In genomic region chr9:72531291-72531995, GRCm38 (mm10) we compare ENCODE assay signal across 8 mouse cellular contexts. TPM values are rescaled to one million over a fixed set of nuclear protein-coding genes. Genes with fewer than 3 reads are reported as not detected.
A peak's percentile ranks its signal among the peaks of the same experiment; 100 is the strongest.
DNase-seq lines count a peak whose midpoint lies in the region; ATAC-seq and TF ChIP-seq lines count a peak whose summit lies in the region.

No protein-coding gene starts in this region.

- 1% methylated on average over 35 of the region's 35 CpGs for WGBS in forebrain, embryonic 12.5 days
- WGBS in heart, embryonic 16.5 days, result 2% methylated on average over 35 of the region's 35 CpGs
- 5% methylated on average over 35 of the region's 35 CpGs for WGBS in liver, embryonic 14.5 days (ENCODE audit: insufficient replicate concordance)
- 1% methylated on average over 35 of the region's 35 CpGs for WGBS in stomach, embryonic 16.5 days

- ATAC-seq in forebrain, embryonic 12.5 days (ENCODE audit: low FRiP score), result peak; percentile 93
- ATAC-seq in heart, embryonic 16.5 days (replicated peaks; ENCODE audit: extremely low read depth, insufficient read depth, low FRiP score), result peak; percentile 84
- peak; percentile 50 for ATAC-seq in liver, embryonic 14.5 days (ENCODE audit: insufficient read depth)
- peak; percentile 86 for ATAC-seq in stomach, embryonic 16.5 days (ENCODE audit: insufficient read depth, low FRiP score)

- no peak for TF ChIP-seq CTCF in E14TG2a.4 (conservative IDR thresholded peaks at IDR 0.05; ENCODE audit: low read length)
- TF ChIP-seq CTCF in liver, embryonic 14.5 days (IDR thresholded peaks at IDR 0.05; ENCODE audit: low read depth), result peak; percentile 9; the same call in 1 of the 2 replicates

- peak overlapping the region; percentile 64 for H3K4me2 ChIP-seq in forebrain, embryonic 12.5 days
- H3K4me2 ChIP-seq in heart, embryonic 16.5 days (ENCODE audit: low read depth, low read length), result peak overlapping the region; percentile 77
- peak overlapping the region; percentile 92 for H3K4me2 ChIP-seq in liver, embryonic 14.5 days (ENCODE audit: low read depth)
- peak overlapping the region; percentile 73 for H3K4me2 ChIP-seq in stomach, embryonic 16.5 days (ENCODE audit: low read depth, low read length)

- peak overlapping the region; percentile 94 for H3K9ac ChIP-seq in forebrain, embryonic 12.5 days
- peak overlapping the region; percentile 93 for H3K9ac ChIP-seq in heart, embryonic 16.5 days (ENCODE audit: low read length)
- H3K9ac ChIP-seq in liver, embryonic 14.5 days (replicated peaks), result peak overlapping the region; percentile 82
- H3K9ac ChIP-seq in stomach, embryonic 16.5 days (ENCODE audit: low read length), result peak overlapping the region; percentile 99

- H3K4me1 ChIP-seq in E14TG2a.4 (replicated peaks; ENCODE audit: low read depth, low read length), result peaks cover 34% of the 10 kb centered on the region
- peaks cover 17% of the 10 kb centered on the region for H3K4me1 ChIP-seq in forebrain, embryonic 12.5 days
- H3K4me1 ChIP-seq in heart, embryonic 16.5 days (ENCODE audit: control insufficient read depth, insufficient read depth, low read length), result peaks cover 13% of the 10 kb centered on the region
- peaks cover 5 to 9% of the 10 kb centered on the region in 2 experiments for H3K4me1 ChIP-seq in liver, embryonic 14.5 days (replicated peaks; ENCODE audit: control insufficient read depth in 2 of 2, insufficient read depth in 2 of 2, low read length in 1 of 2)
- H3K4me1 ChIP-seq in stomach, embryonic 16.5 days (ENCODE audit: control insufficient read depth, insufficient read depth, low read length), result peaks cover 8% of the 10 kb centered on the region

- H3K27me3 ChIP-seq in E14TG2a.4 (ENCODE audit: insufficient read depth, low read length), result 0 out of 2 replicates have a peak, but pooled peaks cover 3% of the 10 kb centered on the region
- no peaks in the 10 kb centered on the region for H3K27me3 ChIP-seq in forebrain, embryonic 12.5 days
- no peaks in the 10 kb centered on the region for H3K27me3 ChIP-seq in heart, embryonic 16.5 days (ENCODE audit: control insufficient read depth, insufficient read depth, low read length)
- H3K27me3 ChIP-seq in liver, embryonic 14.5 days (ENCODE audit: control insufficient read depth, insufficient read depth, low read length), result no peaks in the 10 kb centered on the region
- H3K27me3 ChIP-seq in stomach, embryonic 16.5 days (ENCODE audit: control insufficient read depth, insufficient read depth, low read length), result no peaks in the 10 kb centered on the region

- no peaks in the 10 kb centered on the region for H3K9me3 ChIP-seq in E14TG2a.4 (ENCODE audit: low read length)
- no peaks in the 10 kb centered on the region for H3K9me3 ChIP-seq in forebrain, embryonic 12.5 days
- no peaks in the 10 kb centered on the region for H3K9me3 ChIP-seq in heart, embryonic 16.5 days (replicated peaks; ENCODE audit: control insufficient read depth, low read length)
- no peaks in the 10 kb centered on the region for H3K9me3 ChIP-seq in liver, embryonic 14.5 days (ENCODE audit: control insufficient read depth, low read length)
- H3K9me3 ChIP-seq in stomach, embryonic 16.5 days (replicated peaks; ENCODE audit: control insufficient read depth, low read length), result no peaks in the 10 kb centered on the region

- peak; percentile 31 for DNase-seq in c-Kit-positive CD71-positive TER-119-positive erythroid progenitor cells, embryonic 14.5 days (ENCODE audit: low spot score)
- peak; percentile 77 to 91 for DNase-seq in kidney, postnatal 25 days
- DNase-seq in liver, embryonic 14.5 days (ENCODE audit: low read depth in 3 of 3, low spot score in 3 of 3), result peak in 2 of 3 experiments; percentile 35 to 41
- peak; percentile 87 for DNase-seq in neural tube, embryonic 10.5 days (ENCODE audit: extremely low spot score, low spot score)

- H3K4me3 ChIP-seq in E14TG2a.4 (replicated peaks; ENCODE audit: low read length), result peak overlapping the region; percentile 97
- peak overlapping the region; percentile 81 for H3K4me3 ChIP-seq in forebrain, embryonic 12.5 days (replicated peaks)
- peak overlapping the region; percentile 71 for H3K4me3 ChIP-seq in heart, embryonic 16.5 days (ENCODE audit: low read length)
- H3K4me3 ChIP-seq in liver, embryonic 14.5 days (ENCODE audit: insufficient read depth in 1 of 2, low read depth in 2 of 2, low read length in 2 of 2), result peak overlapping the region; percentile 65 to 85
- peak overlapping the region; percentile 97 for H3K4me3 ChIP-seq in stomach, embryonic 16.5 days (replicated peaks; ENCODE audit: low read length)

- no peak for TF ChIP-seq EP300 in liver, embryonic 14.5 days (IDR thresholded peaks at IDR 0.05; ENCODE audit: low read depth)

- H3K36me3 ChIP-seq in E14TG2a.4 (ENCODE audit: insufficient read depth, low read length), result no peaks in the 10 kb centered on the region
- no peaks in the 10 kb centered on the region for H3K36me3 ChIP-seq in forebrain, embryonic 12.5 days (replicated peaks)
- no peaks in the 10 kb centered on the region for H3K36me3 ChIP-seq in heart, embryonic 16.5 days (ENCODE audit: control insufficient read depth, insufficient read depth)
- H3K36me3 ChIP-seq in liver, embryonic 14.5 days (replicated peaks; ENCODE audit: control insufficient read depth, insufficient read depth, low read depth), result no peaks in the 10 kb centered on the region
- no peaks in the 10 kb centered on the region for H3K36me3 ChIP-seq in stomach, embryonic 16.5 days (ENCODE audit: control insufficient read depth, insufficient read depth, low read length)

- peak overlapping the region; percentile 99 for H3K27ac ChIP-seq in forebrain, embryonic 12.5 days
- H3K27ac ChIP-seq in heart, embryonic 16.5 days (ENCODE audit: low read length), result peak overlapping the region; percentile 97
- H3K27ac ChIP-seq in liver, embryonic 14.5 days, result peak overlapping the region; percentile 68
- peak overlapping the region; percentile 97 for H3K27ac ChIP-seq in stomach, embryonic 16.5 days (ENCODE audit: low read length)

RNA-seq across cellular contexts. Expression of gene Rfx7, which starts 0.6 kb away (rescaled TPM):
- polyA plus RNA-seq in forebrain, embryonic 12.5 days (2016; fragmentation: Nextera tagmentation; extraction: Ambion mirVana), result 24.4 and 24.5 TPM in 2 replicates
- 6.8 and 7.0 TPM in 2 replicates for polyA plus RNA-seq in heart, embryonic 16.5 days (2015; fragmentation: Nextera tagmentation; extraction: Ambion mirVana)
- polyA plus RNA-seq in liver, embryonic 14.5 days (2012; rRNA removed), result 2.7 and 3.1 TPM in 2 replicates
- polyA plus RNA-seq in liver, embryonic 14.5 days (2014; fragmentation: Nextera tagmentation; extraction: Ambion mirVana), result 3.2 and 3.9 TPM in 2 replicates
- 7.4 and 8.8 TPM in 2 replicates for polyA plus RNA-seq in stomach, embryonic 16.5 days (2015; fragmentation: Nextera tagmentation; extraction: Ambion mirVana)

RNA-seq across cellular contexts. Expression of gene Tex9, which starts 39.4 kb away (rescaled TPM):
- polyA plus RNA-seq in forebrain, embryonic 12.5 days (2016; fragmentation: Nextera tagmentation; extraction: Ambion mirVana), result 77.6 and 80.9 TPM in 2 replicates
- polyA plus RNA-seq in heart, embryonic 16.5 days (2015; fragmentation: Nextera tagmentation; extraction: Ambion mirVana), result 14.4 and 15.2 TPM in 2 replicates
- 3.0 and 3.8 TPM in 2 replicates for polyA plus RNA-seq in liver, embryonic 14.5 days (2012; rRNA removed)
- polyA plus RNA-seq in liver, embryonic 14.5 days (2014; fragmentation: Nextera tagmentation; extraction: Ambion mirVana), result 6.4 and 6.6 TPM in 2 replicates
- 18.6 and 19.2 TPM in 2 replicates for polyA plus RNA-seq in stomach, embryonic 16.5 days (2015; fragmentation: Nextera tagmentation; extraction: Ambion mirVana)

Comparison
In these comparisons a context has a peak if more than half of its experiments do, and no peak if none do; other contexts are left out.
1. Peak in every context shown above with its lines: DNase-seq, ATAC-seq, H3K4me3 ChIP-seq and H3K27ac ChIP-seq.
2. DNase-seq: peak in every context shown above with its lines; median percentile 87 in neural tube, embryonic 10.5 days; 84 in kidney, postnatal 25 days; 38 in liver, embryonic 14.5 days; 31 in c-Kit-positive CD71-positive TER-119-positive erythroid progenitor cells, embryonic 14.5 days.